Mouse (Mus musculus): ENCODE measurements around the gene Ttc22. TPM values are rescaled to one million over a fixed set of nuclear protein-coding genes. Genes with fewer than 3 reads are reported as not detected.

Ttc22 gene
- 0.43 and 0.74 TPM in 2 replicates for polyA plus RNA-seq (2015; fragmentation: Nextera tagmentation; extraction: Ambion mirVana)

- peak within 1 kb of the TSS; percentile 27; the same call in 1 of the 2 replicates for H3K4me2 ChIP-seq
- 24% methylated on average over 16 of the region's 16 CpGs for WGBS
- H3K9me3 ChIP-seq = no peaks in the 10 kb centered on the region
- no peak for ATAC-seq (ENCODE audit: extremely low read depth, insufficient number of reproducible peaks, low FRiP score, low TSS enrichment)
- H3K9ac ChIP-seq = no peak within 1 kb of the TSS
- peaks cover 3% of the 10 kb centered on the region for H3K4me1 ChIP-seq
- peaks cover 95% of the 10 kb centered on the region for H3K27me3 ChIP-seq (replicated peaks)
- no peaks in the 10 kb centered on the region for H3K36me3 ChIP-seq
- H3K27ac ChIP-seq (replicated peaks) = no peak within 1 kb of the TSS
- H3K4me3 ChIP-seq = peak within 1 kb of the TSS; percentile 6; the same call in 1 of the 2 replicates
Observed at GRCm38 (mm10) chr4:106622030-106622493, at the start of gene Ttc22. TSS of gene Ttc22 (plus strand) at chr4:106622432.

GRCm38 (mm10) chr4:106575022-106575421, 47.2 kb upstream of the Ttc22 start:
- Histone ChIP-seq H3K36me3 (peaks cover 90% of the 10 kb centered on the region), H3K9me3 (no peaks in the 10 kb centered on the region), H3K4me3 (no peak overlapping the region), H3K27ac (replicated peaks) (no peak overlapping the region), H3K4me1 (peaks cover 19% of the 10 kb centered on the region), H3K9ac (no peak overlapping the region), H3K4me2 (no peak overlapping the region), H3K27me3 (replicated peaks) (no peaks in the 10 kb centered on the region)
- no peak for ATAC-seq (ENCODE audit: extremely low read depth, insufficient number of reproducible peaks, low FRiP score, low TSS enrichment)
- WGBS = 78% methylated on average over 8 of the region's 8 CpGs

DNA sequence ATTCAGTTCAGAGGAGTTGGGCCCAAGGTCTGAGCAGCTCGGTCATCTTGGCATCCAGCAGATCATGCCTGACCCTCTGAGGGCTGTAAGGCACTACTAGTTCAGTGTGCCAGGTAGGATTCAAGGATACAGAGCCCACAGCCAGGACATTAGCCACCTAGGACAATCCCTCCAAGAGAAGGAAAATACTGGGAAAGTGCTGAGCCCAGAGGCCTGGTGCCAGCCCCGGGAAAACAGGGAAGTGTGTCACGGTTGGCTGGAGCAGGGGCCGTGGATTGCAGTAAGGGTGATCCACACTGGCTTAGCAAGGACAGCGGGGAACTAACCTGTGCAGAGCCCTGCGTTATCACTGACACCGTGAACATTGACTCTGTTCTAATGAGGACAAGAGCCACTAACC, 44.7 kb upstream of the Ttc22 start:
- H3K9ac ChIP-seq = no peak overlapping the region
- WGBS = 74% methylated on average over 7 of the region's 7 CpGs
- peaks cover 80% of the 10 kb centered on the region for H3K36me3 ChIP-seq

DNA sequence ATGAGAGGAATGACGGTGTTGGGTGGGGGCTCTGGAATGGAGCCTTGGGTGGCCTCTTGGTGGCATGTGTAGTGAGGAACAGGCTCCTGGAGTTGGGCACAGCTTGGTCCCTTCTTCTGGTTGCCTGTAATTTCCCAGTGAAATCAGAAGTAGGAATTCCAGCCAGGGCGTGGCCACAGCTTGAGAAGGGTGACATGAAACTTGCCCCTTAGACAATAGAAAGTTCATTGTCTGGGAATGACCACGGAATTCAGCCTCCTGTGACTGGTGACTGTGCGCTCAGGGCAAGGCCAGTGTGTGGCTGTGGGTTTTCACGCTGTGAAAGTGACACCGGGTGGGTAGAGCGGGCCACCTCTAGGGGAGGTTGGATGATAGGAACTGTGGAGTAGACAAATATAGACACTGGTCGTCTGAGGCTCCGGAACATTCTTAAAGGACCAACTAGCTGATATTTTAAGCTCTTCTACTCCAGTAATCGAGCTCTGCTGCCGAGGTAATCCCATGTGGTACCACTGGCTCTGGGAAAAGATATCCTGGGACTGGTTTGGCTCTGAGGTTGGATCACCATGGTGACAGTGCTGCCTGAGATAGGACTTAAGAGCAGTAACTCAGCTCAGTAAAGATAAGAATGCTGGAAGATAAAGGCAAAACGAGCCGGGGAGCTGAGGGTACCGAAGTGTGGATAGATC, 40.9 kb upstream of the Ttc22 start:
- H3K36me3 ChIP-seq = peaks cover 80% of the 10 kb centered on the region
- H3K9ac ChIP-seq = peak overlapping the region; percentile 51; the same call in 1 of the 2 replicates
- WGBS = 29% methylated on average over 14 of the region's 14 CpGs
- H3K27me3 ChIP-seq (replicated peaks) = no peaks in the 10 kb centered on the region
- H3K27ac ChIP-seq (replicated peaks) = peak overlapping the region; percentile 78
- peak overlapping the region; percentile 58 for H3K4me2 ChIP-seq
- H3K4me3 ChIP-seq = peak overlapping the region; percentile 10; the same call in 1 of the 2 replicates
- no peaks in the 10 kb centered on the region for H3K9me3 ChIP-seq
- peaks cover 37% of the 10 kb centered on the region for H3K4me1 ChIP-seq
- peak; percentile 31; the same call in 1 of the 2 replicates for ATAC-seq (ENCODE audit: extremely low read depth, insufficient number of reproducible peaks, low FRiP score, low TSS enrichment)

More for the DNA sequence above, 44.7 kb upstream of the Ttc22 start:
- Histone ChIP-seq H3K27ac (replicated peaks) (no peak overlapping the region), H3K9me3 (no peaks in the 10 kb centered on the region), H3K4me2 (no peak overlapping the region), H3K27me3 (replicated peaks) (no peaks in the 10 kb centered on the region), H3K4me3 (no peak overlapping the region), H3K4me1 (peaks cover 43% of the 10 kb centered on the region)
- ATAC-seq (ENCODE audit: extremely low read depth, insufficient number of reproducible peaks, low FRiP score, low TSS enrichment) = no peak

DNA sequence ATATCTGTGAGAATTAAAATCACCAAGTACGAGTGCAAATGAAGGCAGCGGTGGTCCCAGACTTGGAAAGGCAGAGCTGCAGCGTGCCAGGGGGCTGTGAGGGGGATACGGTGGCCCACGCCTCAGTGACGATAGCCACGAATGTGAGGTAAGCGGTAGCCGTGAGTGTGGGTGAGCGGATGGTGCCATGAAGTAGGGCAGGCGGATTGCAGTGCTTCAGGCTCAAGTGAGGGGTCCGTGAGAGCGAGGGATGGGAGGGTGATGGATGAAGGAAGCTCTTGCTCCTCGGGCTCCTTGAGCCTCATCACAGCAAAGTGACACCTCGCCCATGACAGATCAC, 40.4 kb upstream of the Ttc22 start:
- no peak for ATAC-seq (ENCODE audit: extremely low read depth, insufficient number of reproducible peaks, low FRiP score, low TSS enrichment)
- peaks cover 80% of the 10 kb centered on the region for H3K36me3 ChIP-seq

GRCm38 (mm10) chr4:106582428-106583153, 39.6 kb upstream of the Ttc22 start:
- Histone ChIP-seq H3K9ac (no peak overlapping the region), H3K4me1 (peaks cover 35% of the 10 kb centered on the region), H3K9me3 (no peaks in the 10 kb centered on the region), H3K27me3 (replicated peaks) (no peaks in the 10 kb centered on the region), H3K27ac (replicated peaks) (peak overlapping the region; percentile 78; the same call in 1 of the 2 replicates), H3K4me2 (peak overlapping the region; percentile 58), H3K4me3 (no peak overlapping the region), H3K36me3 (peaks cover 81% of the 10 kb centered on the region)
- peak; percentile 33; the same call in 1 of the 2 replicates for ATAC-seq (ENCODE audit: extremely low read depth, insufficient number of reproducible peaks, low FRiP score, low TSS enrichment)
- WGBS = 61% methylated on average over 12 of the region's 12 CpGs

More for the DNA sequence above, 40.4 kb upstream of the Ttc22 start:
- Histone ChIP-seq H3K4me2 (peak overlapping the region; percentile 58), H3K27ac (replicated peaks) (peak overlapping the region; percentile 78), H3K27me3 (replicated peaks) (no peaks in the 10 kb centered on the region), H3K9ac (no peak overlapping the region; the same call in 1 of the 2 replicates), H3K4me1 (peaks cover 35% of the 10 kb centered on the region), H3K9me3 (no peaks in the 10 kb centered on the region), H3K4me3 (peak overlapping the region; percentile 10; the same call in 1 of the 2 replicates)
- 33% methylated on average over 15 of the region's 15 CpGs for WGBS

DNA sequence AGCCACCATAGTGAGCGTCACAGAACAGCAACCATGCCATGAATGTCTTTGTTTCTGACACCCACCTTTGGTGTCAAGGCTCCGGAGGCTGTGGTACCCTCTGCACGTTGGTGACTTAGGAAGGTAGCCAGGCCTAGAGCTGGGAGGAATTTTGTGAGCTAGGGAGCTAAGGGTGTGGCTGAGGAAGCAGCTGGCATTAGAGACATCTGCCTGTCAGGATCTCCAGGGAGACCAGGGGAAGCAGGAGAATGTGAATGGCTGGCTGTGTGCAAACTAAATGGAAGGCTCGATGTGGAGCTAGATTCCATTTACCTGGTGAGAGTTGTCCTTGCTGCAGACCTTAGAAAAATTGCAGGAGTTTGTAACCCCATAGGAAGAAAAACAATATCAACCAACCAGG, 37.6 kb upstream of the Ttc22 start:
- peaks cover 83% of the 10 kb centered on the region for H3K36me3 ChIP-seq
- peaks cover 33% of the 10 kb centered on the region for H3K4me1 ChIP-seq
- ATAC-seq (ENCODE audit: extremely low read depth, insufficient number of reproducible peaks, low FRiP score, low TSS enrichment) = no peak
- H3K4me2 ChIP-seq = no peak overlapping the region
- H3K27me3 ChIP-seq (replicated peaks) = no peaks in the 10 kb centered on the region
- no peak overlapping the region for H3K9ac ChIP-seq
- 85% methylated on average over 4 of the region's 4 CpGs for WGBS
- H3K9me3 ChIP-seq = no peaks in the 10 kb centered on the region
- H3K27ac ChIP-seq (replicated peaks) = no peak overlapping the region
- H3K4me3 ChIP-seq = no peak overlapping the region

GRCm38 (mm10) chr4:106587075-106587474, 35.2 kb upstream of the Ttc22 start:
- Histone ChIP-seq H3K27ac (replicated peaks) (no peak overlapping the region), H3K9ac (no peak overlapping the region), H3K9me3 (no peaks in the 10 kb centered on the region), H3K4me3 (no peak overlapping the region), H3K4me1 (peaks cover 11% of the 10 kb centered on the region), H3K27me3 (replicated peaks) (no peaks in the 10 kb centered on the region), H3K4me2 (no peak overlapping the region), H3K36me3 (peaks cover 82% of the 10 kb centered on the region)
- ATAC-seq (ENCODE audit: extremely low read depth, insufficient number of reproducible peaks, low FRiP score, low TSS enrichment) = no peak
- 84% methylated on average over 6 of the region's 6 CpGs for WGBS

DNA sequence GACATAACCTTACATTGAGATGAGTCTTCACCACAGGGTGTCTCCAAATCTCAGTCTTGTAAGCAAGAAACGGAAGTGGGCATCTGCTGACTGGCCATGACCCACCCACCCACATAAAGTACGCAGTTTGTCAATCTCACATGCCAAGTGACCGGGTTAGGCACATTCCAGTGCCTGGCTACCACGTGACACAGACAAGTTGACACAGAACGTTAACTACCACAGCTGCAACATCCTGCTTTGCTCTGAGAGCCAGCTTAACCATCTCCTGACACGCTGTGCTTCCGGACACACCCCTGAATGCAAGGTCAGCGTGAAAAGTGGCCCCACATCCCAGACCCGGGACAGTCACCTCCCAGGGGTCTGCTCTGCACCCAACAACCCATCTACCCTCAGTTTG, 32.1 kb upstream of the Ttc22 start:
- peaks cover 55% of the 10 kb centered on the region for H3K36me3 ChIP-seq
- no peak overlapping the region for H3K4me3 ChIP-seq
- no peaks in the 10 kb centered on the region for H3K9me3 ChIP-seq
- no peak overlapping the region for H3K27ac ChIP-seq (replicated peaks)
- ATAC-seq (ENCODE audit: extremely low read depth, insufficient number of reproducible peaks, low FRiP score, low TSS enrichment) = no peak
- no peaks in the 10 kb centered on the region for H3K4me1 ChIP-seq
- no peak overlapping the region for H3K9ac ChIP-seq
- H3K27me3 ChIP-seq (replicated peaks) = no peaks in the 10 kb centered on the region
- WGBS = 61% methylated on average over 9 of the region's 9 CpGs
- H3K4me2 ChIP-seq = no peak overlapping the region

- WGBS = 78% methylated on average over 9 of the region's 9 CpGs
- Histone ChIP-seq H3K27me3 (replicated peaks) (no peaks in the 10 kb centered on the region), H3K4me3 (no peak overlapping the region), H3K27ac (replicated peaks) (no peak overlapping the region), H3K4me2 (no peak overlapping the region), H3K9me3 (no peaks in the 10 kb centered on the region), H3K36me3 (peaks cover 47% of the 10 kb centered on the region), H3K4me1 (no peaks in the 10 kb centered on the region), H3K9ac (no peak overlapping the region)
- no peak for ATAC-seq (ENCODE audit: extremely low read depth, insufficient number of reproducible peaks, low FRiP score, low TSS enrichment)
Observed at GRCm38 (mm10) chr4:106590871-106591270, 31.4 kb upstream of the Ttc22 start.

DNA sequence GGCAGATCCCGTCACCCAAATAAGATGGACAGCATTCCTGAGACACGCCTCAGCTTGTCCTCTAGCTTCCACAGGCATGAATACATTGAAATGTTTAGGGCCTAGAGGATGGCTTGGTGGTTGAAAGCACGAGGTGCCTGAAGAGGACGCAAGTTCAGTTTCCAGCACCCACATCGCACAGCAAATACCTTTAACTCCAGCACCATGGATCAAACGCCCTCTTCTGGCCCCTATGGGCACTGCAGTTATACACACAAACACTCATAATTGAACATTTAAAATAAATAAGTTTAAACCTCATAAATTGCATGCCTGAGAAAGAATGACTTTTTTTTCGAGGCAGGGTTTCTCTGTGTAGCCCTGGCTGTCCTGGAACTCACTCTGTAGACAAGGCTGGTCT, 28.6 kb upstream of the Ttc22 start:
- H3K9me3 ChIP-seq = no peaks in the 10 kb centered on the region
- H3K4me2 ChIP-seq = no peak overlapping the region
- H3K4me3 ChIP-seq = no peak overlapping the region
- ATAC-seq (ENCODE audit: extremely low read depth, insufficient number of reproducible peaks, low FRiP score, low TSS enrichment) = no peak
- H3K4me1 ChIP-seq = no peaks in the 10 kb centered on the region
- no peaks in the 10 kb centered on the region for H3K27me3 ChIP-seq (replicated peaks)
- no peak overlapping the region for H3K27ac ChIP-seq (replicated peaks)
- H3K9ac ChIP-seq = no peak overlapping the region
- H3K36me3 ChIP-seq = peaks cover 21% of the 10 kb centered on the region
- 47% methylated on average over 7 of the region's 7 CpGs for WGBS

Measured in heart, embryonic 13.5 days (tissue).